Mouse (Mus musculus): ENCODE measurements around the gene Tmem202. TPM values are rescaled to one million over a fixed set of nuclear protein-coding genes. Genes with fewer than 3 reads are reported as not detected.

Gene Tmem202
- polyA plus RNA-seq, 1 experiment from 2014 or later, result 0.94 TPM

Other genes with a start within 250 kb of the Tmem202 start
- 19.7 and 21.9 TPM in 2 replicates for gene Adpgk, start 248.3 kb downstream of the Tmem202 start, polyA plus RNA-seq (2015; fragmentation: Nextera tagmentation; extraction: Ambion mirVana)
- 53.5 and 55.6 TPM in 2 replicates for gene Bbs4, start 186.3 kb downstream of the Tmem202 start, polyA plus RNA-seq (2015; fragmentation: Nextera tagmentation; extraction: Ambion mirVana)
- gene Arih1, start 53.2 kb downstream of the Tmem202 start, polyA plus RNA-seq (2015; fragmentation: Nextera tagmentation; extraction: Ambion mirVana), result 14.3 and 17.1 TPM in 2 replicates
- 60.4 and 62.4 TPM in 2 replicates for gene Hexa, start 307 bp downstream of the Tmem202 start, polyA plus RNA-seq (2015; fragmentation: Nextera tagmentation; extraction: Ambion mirVana)
- 64.7 and 65.0 TPM in 2 replicates for gene Celf6, start 38.1 kb upstream of the Tmem202 start, polyA plus RNA-seq (2015; fragmentation: Nextera tagmentation; extraction: Ambion mirVana)
- gene Parp6, start 77.4 kb upstream of the Tmem202 start, polyA plus RNA-seq (2015; fragmentation: Nextera tagmentation; extraction: Ambion mirVana), result 214 and 222 TPM in 2 replicates
- 962 and 996 TPM in 2 replicates for gene Pkm, start 116.5 kb upstream of the Tmem202 start, polyA plus RNA-seq (2015; fragmentation: Nextera tagmentation; extraction: Ambion mirVana)
- 5.1 and 6.1 TPM in 2 replicates for gene Gramd2, start 140.3 kb upstream of the Tmem202 start, polyA plus RNA-seq (2015; fragmentation: Nextera tagmentation; extraction: Ambion mirVana)
- 12.0 and 12.6 TPM in 2 replicates for gene Senp8, start 210.9 kb upstream of the Tmem202 start, polyA plus RNA-seq (2015; fragmentation: Nextera tagmentation; extraction: Ambion mirVana)
- gene Myo9a, start 211.0 kb upstream of the Tmem202 start, polyA plus RNA-seq (2015; fragmentation: Nextera tagmentation; extraction: Ambion mirVana), result 26.8 and 30.3 TPM in 2 replicates

Data from midbrain, embryonic 16.5 days (tissue).